Mouse (Mus musculus) embryonic fibroblast, embryonic 13.5 days (primary cell): ENCODE data around the gene Slamf7. TPM values are rescaled to one million over a fixed set of nuclear protein-coding genes. Genes with fewer than 3 reads are reported as not detected.
"Not testable (repeated sequence)": the region's sequence is repeated elsewhere in the genome, so short reads cannot be mapped to it uniquely, and the experiment has no call there.

ENCODE experiments used
- H3K27ac ChIP-seq: 2 replicates; pipeline ENCODE4 v1.5.1; 2012; ENCODE audit warnings: low read length, control low read depth, inconsistent platforms; ENCODE audit not compliant: insufficient read depth
- H3K4me1 ChIP-seq: 2 replicates; pipeline ENCODE4 v1.6.1; 2011; ENCODE audit warnings: low read length; ENCODE audit not compliant: control insufficient read depth, insufficient read depth
- H3K4me3 ChIP-seq: 2 replicates; pipeline ENCODE4 v1.5.1; 2011; ENCODE audit warnings: mild to moderate bottlenecking, control low read depth, low read length; ENCODE audit not compliant: insufficient read depth
- CTCF ChIP-seq: IDR thresholded peaks from 2 replicates; pipeline ENCODE4 v1.5.1; 2011; ENCODE audit warnings: mild to moderate bottlenecking, control low read depth, low read length, moderate library complexity, borderline replicate concordance; ENCODE audit not compliant: insufficient read depth
- POLR2A ChIP-seq: IDR thresholded peaks from 2 replicates; pipeline ENCODE4 v1.6.1; 2011; ENCODE audit warnings: low read depth, mild to moderate bottlenecking, control low read depth, low read length, moderate library complexity
- polyA plus RNA-seq: library from polyadenylated mRNA; stranded (reverse); fragments of >200 nt; gene quantifications from 2 replicates; pipeline ENCODE4 v1.2.4, GENCODE M21; 2011; ENCODE audit warnings: low read depth; ENCODE audit not compliant: missing spikeins, insufficient read length

The Slamf7 gene
- polyA plus RNA-seq, result not detected in 2 replicates

DNA sequence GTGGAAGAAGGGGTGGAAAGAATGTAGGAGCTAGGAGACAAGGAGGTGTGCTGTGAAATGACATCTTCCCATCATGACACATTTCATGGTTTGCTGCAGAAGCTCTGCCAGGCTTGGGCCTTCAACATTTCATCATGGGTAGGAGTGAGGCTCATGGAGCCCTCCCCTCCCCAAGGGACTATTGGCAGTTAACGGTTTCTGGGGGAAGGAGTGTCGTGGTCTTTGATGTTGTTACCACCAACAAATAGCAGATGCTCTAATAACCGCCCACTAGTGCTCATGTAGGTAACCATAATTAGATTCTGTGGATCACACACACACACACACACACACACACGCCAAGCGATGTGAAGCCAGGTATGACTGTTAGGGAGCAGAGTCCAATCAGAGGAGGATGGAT is at the start of gene Slamf7:
Gene Slamf7 (minus strand): TSS at position 302 of the 400 bp plus-strand sequence.
- Histone ChIP-seq H3K4me3 (no peak within 1 kb of the TSS), H3K4me1 (no peaks in the 10 kb centered on the region), H3K27ac (no peak within 1 kb of the TSS)
- TF ChIP-seq POLR2A (no peak), CTCF (no peak)

DNA sequence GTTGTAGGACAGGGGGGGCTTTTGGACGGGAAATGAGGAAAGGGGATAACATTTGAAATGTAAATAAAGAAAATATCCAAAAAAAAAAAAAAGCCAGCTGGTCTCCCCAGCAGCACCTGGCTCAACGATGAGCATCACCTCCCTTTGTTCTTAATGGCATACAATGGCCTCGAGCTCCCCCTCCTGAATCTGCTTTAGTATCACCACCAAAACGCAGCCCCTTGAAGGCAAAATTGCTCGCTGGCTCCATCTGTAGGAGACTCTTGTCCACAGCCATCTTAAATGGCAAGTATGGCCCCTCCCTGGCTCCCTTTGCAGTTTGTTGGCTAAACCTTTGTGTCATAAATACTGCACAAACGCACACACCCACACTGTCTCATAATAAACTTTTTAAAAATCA is 46.1 kb upstream of the Slamf7 start:
- Histone ChIP-seq H3K4me1 (no peaks in the 10 kb centered on the region), H3K27ac (no peak overlapping the region), H3K4me3 (no peak overlapping the region)
- no peak for TF ChIP-seq CTCF
- TF ChIP-seq POLR2A, result no peak

DNA sequence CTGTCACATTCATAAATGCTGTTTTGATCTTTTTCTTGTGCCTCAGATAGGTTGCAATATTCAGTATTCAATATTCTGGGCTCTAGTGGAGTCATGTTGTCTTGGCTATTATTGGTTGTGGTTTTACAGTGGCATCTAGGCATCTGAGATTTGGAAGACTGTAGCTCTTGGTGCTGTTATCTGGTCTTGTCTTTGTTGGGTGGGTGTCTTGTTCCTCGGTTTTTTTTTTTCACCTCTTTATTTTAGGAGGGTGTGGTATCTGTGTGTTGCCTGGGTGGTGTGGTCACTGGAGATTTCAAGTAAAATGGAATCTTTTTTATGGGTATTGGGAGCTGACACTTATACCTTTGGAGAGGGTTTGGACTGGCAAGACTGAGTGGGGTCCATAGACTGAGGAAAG is 41.1 kb upstream of the Slamf7 start:
- TF ChIP-seq POLR2A (no peak), CTCF (no peak)
- Histone ChIP-seq H3K27ac (no peak overlapping the region), H3K4me1 (no peaks in the 10 kb centered on the region), H3K4me3 (no peak overlapping the region)

DNA sequence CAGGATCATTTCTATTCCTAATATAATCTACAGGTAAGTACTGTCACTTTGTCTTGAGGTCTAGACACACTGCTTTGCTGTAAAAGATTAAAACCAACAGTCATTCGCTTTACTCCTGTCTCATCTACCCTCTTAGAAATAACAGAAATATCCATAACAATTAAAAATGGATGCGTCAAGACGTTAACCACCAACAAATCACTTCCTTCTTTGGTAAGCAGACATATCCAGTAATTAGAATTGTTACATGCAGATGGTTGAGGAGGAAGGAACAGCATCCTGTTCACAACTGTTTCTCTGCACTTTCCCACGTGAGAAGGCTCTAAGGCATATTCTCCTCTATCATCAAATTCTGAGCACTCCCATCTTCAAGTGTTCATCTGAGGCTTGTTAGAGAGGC is 34.5 kb upstream of the Slamf7 start:
- H3K4me1 ChIP-seq, result no peaks in the 10 kb centered on the region
- no peak overlapping the region for H3K4me3 ChIP-seq
- TF ChIP-seq POLR2A, result no peak
- TF ChIP-seq CTCF, result no peak
- no peak overlapping the region for H3K27ac ChIP-seq

DNA sequence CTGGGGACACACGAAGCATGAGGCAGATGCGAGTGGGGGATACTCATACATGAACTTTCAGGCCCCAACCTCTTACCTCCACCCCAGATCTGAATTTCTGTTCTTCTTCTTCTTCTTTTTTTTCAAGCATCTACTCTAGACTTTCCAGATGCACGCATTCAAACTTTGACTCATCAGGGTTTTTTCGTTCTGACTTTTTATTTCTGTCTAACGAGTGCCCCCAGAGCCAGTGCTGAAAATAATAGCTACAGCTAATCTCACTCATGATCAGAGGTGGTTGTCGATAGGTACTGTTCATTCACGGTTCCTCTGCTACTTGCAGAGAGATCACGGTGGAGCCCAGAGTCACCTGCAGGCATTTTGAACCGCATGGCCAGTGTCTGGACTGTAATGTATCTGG is 32.1 kb upstream of the Slamf7 start:
- no peaks in the 10 kb centered on the region for H3K4me1 ChIP-seq
- TF ChIP-seq POLR2A, result no peak

DNA sequence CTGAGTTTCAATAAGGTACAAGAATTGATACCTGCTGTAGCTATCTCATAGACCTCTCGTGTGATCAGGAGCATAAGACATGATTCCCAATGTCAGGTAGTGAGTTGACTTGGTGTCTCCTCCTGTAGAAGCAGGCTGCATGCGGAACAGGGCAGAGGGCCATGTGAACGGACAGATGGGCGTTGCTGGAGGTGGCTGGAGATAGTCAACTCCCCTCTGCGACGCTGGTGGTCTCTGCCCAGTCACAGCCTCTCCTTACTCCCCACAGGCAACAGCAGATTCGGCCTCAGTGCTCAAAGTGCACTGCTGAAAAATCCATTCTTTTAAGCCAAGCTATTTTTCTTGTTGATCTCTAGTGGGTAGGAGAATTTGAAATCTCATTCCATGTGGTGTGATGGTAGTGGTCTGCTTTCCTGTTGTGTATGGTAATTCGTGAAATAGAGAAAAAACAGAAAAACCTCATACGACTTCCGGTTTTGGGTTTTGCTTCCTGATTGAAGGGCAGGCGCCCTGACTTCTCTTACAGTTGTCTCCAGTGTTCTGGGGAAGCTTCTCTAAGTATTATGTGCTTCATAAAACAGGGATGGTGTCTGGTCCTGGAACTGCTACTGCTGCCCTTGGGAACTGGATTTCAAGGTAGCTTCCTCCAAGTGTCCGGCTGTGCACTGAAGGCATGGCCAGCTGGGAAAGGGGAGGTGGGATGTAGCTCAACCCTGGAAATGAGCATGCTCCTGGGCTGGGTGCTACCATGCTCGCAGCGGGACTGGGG is 28.9 kb upstream of the Slamf7 start, which contains the start of gene Cd48:
Gene Cd48 (plus strand): TSS at position 479 of the 769 bp plus-strand sequence.
- TF ChIP-seq CTCF, result no peak
- TF ChIP-seq POLR2A, result no peak
- no peaks in the 10 kb centered on the region for H3K4me1 ChIP-seq
- no peak within 1 kb of the TSS for H3K27ac ChIP-seq
- no peak within 1 kb of the TSS for H3K4me3 ChIP-seq

More for the DNA sequence above, 32.1 kb upstream of the Slamf7 start:
- H3K27ac ChIP-seq, result no peak overlapping the region
- no peak overlapping the region for H3K4me3 ChIP-seq

DNA sequence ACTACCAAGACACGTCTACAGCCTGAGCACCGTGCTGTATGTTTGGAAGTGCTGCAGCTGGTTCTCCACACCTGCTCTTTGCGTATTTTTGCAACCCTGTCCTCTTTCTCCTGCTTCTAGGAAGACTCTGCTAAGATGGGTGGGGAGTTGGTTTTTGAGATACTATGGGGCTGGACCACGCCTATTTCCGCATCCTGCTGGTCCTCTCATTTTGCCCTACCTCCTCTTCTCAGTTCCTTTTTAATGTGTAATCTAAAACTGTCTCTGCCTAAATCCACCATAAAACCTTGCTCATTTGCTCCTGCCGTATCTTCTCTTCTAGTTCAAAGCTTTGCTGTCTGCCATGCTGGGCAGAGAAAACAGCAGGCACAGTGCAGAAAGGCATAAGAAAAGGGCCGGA is 28.2 kb upstream of the Slamf7 start:
- no peak overlapping the region for H3K4me3 ChIP-seq
- H3K27ac ChIP-seq, result no peak overlapping the region
- TF ChIP-seq CTCF (no peak), POLR2A (no peak)
- H3K4me1 ChIP-seq, result no peaks in the 10 kb centered on the region

DNA sequence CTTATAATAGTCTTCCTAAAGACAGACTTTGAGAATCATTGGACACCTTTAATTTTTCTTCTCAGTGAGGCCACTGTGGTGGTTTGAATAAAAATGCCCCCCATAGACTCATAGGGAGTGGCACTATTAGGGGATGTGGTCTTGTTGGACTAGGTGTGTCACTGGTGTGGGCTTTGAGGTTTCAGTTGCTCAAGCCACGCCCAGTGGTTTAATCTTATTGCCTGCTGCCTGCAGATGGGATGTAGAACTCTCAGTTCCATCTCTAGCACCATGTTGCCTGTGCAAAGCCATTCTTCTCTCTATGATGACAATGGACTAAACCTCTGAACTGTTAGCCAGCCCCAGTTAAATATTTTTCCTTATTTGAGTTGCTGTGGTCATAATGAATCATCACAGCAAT is 24.9 kb upstream of the Slamf7 start:
- Histone ChIP-seq H3K4me3 (no peak overlapping the region), H3K4me1 (no peaks in the 10 kb centered on the region), H3K27ac (no peak overlapping the region)
- no peak for TF ChIP-seq POLR2A
- no peak for TF ChIP-seq CTCF

DNA sequence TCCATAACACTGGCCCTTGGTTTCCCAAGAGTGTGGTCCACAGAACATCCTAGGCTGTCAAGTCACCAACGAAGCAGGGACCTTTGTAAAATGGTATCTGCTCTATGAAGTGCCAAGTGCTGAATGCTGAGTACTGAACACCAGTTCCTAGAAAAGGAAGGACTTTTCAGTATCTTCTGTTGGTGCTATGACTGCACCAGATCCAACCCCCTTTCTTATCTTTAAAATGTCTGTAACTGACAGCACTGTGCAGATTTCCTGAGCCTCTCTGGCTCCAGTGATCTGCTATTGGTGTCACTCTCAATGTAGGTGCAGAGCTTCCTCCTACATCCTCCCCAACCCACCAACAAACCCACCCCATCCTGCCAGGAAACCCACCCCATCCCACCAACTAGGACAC is 21.6 kb upstream of the Slamf7 start:
- H3K4me3 ChIP-seq, result no peak overlapping the region
- no peaks in the 10 kb centered on the region for H3K4me1 ChIP-seq
- TF ChIP-seq POLR2A (no peak), CTCF (no peak)
- no peak overlapping the region for H3K27ac ChIP-seq

DNA sequence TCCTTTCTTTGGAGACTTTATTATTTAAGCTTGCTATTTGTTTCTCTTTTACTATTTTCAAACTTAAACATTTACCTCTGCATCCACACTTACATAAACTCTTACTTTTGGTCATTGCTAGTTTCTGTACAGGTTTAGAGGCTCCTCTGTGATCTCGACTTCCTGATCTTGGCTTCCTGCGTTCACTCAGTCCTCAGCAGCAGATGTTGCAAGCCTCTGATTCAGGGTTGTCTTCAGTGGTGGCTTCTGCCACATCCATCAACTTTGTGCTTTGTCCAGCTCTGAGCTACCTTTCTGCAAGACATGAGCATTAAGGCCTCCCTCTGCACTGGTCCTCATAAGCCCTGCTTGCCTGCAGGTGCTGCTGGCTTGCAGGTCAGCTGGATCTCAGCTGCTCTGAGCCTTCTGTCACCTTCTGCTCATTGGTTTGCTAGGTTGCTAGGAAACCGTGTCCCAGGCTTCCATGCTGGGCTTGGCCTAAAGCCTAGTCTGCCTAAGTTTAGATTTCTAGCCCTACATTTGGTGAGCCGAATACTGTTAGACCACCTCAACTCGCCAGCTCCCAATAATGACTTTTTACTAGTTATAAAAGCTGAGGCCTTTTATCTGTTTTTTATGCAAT is 20.1 kb upstream of the Slamf7 start:
- Histone ChIP-seq H3K4me1 (no peaks in the 10 kb centered on the region), H3K4me3 (no peak overlapping the region), H3K27ac (no peak overlapping the region)
- no peak for TF ChIP-seq POLR2A
- TF ChIP-seq CTCF, result no peak

DNA sequence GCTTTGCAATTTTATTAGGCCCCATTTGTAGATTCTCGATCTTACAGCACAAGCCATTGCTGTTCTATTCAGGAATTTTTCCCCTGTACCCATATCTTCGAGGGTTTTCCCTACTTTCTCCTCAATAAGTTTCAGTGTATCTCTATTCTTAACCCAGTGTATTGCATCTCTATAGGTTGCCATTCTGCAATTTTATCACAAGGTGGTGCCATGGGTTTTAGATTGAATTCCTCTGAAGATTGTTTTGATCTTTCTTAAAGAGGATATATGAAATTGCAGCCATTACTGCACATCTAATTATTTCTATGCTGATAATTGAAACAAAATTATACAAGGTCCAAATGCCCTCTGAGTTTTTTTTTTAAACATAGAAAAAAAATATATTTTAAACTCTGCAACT is 19.6 kb upstream of the Slamf7 start:
- not testable (repeated sequence) for H3K27ac ChIP-seq, H3K4me3 ChIP-seq, H3K4me1 ChIP-seq
